In genomic region chr4:141067516-141068046, GRCm38 (mm10) we compare ENCODE assay signal across 12 mouse cellular contexts. TPM values are rescaled to one million over a fixed set of nuclear protein-coding genes. Genes with fewer than 3 reads are reported as not detected.
DNase-seq lines count a peak whose midpoint lies in the region; ATAC-seq and TF ChIP-seq lines count a peak whose summit lies in the region.
"Had no signal": no experiment of that assay in that cellular context is flagged by ENCODE, and none has a peak within 500 bp of the region (broad histone marks: within the 10 kb centered on the region; RNA-seq: fewer than 3 reads in every experiment).

No protein-coding gene starts in this region.

- peaks cover 74% of the 10 kb centered on the region for H3K36me3 ChIP-seq in heart, embryonic 13.5 days
- H3K36me3 ChIP-seq in kidney, postnatal 0 days (ENCODE audit: insufficient read depth, low read length) = peaks cover 63% of the 10 kb centered on the region
- peaks cover 67% of the 10 kb centered on the region for H3K36me3 ChIP-seq in kidney, embryonic 14.5 days (ENCODE audit: control insufficient read depth, insufficient read depth, low read length)

- TF ChIP-seq POLR2A in cerebellum, adult 2 months (IDR thresholded peaks at IDR 0.05; ENCODE audit: borderline replicate concordance, insufficient read depth, low read length) = no peak

- no peak for ATAC-seq in heart, embryonic 13.5 days (ENCODE audit: extremely low read depth, insufficient number of reproducible peaks, low FRiP score, low TSS enrichment)
- no peak for ATAC-seq in kidney, postnatal 0 days (replicated peaks; ENCODE audit: low FRiP score, low read depth)
- no peak for ATAC-seq in kidney, embryonic 14.5 days (ENCODE audit: low FRiP score, low TSS enrichment)

- no peak for TF ChIP-seq CTCF in cerebellum, adult 2 months (IDR thresholded peaks at IDR 0.05; ENCODE audit: borderline replicate concordance, insufficient read depth, low read depth, low read length)
- no peak for TF ChIP-seq CTCF in kidney, postnatal 0 days (IDR thresholded peaks at IDR 0.05; ENCODE audit: low read depth)

- DNase-seq in cerebellum, adult 2 months = peak in 1 of 2 experiments; percentile 45
- DNase-seq in cerebellum, postnatal 4 days (ENCODE audit: low spot score in 2 of 2) = no peak
- DNase-seq in heart, postnatal 4 days = no peak
- DNase-seq in kidney, postnatal 0 days (ENCODE audit: low spot score) = no peak
- peak; percentile 93 for DNase-seq in MN1 (ENCODE audit: low spot score)
- DNase-seq in thymus, postnatal 36 days = no peak
- DNase-seq: gastrocnemius, postnatal 36 days had no signal

- no peaks in the 10 kb centered on the region for H3K9me3 ChIP-seq in heart, embryonic 13.5 days
- H3K9me3 ChIP-seq in kidney, postnatal 0 days (replicated peaks; ENCODE audit: low read length) = no peaks in the 10 kb centered on the region
- no peaks in the 10 kb centered on the region for H3K9me3 ChIP-seq in kidney, embryonic 14.5 days (ENCODE audit: control insufficient read depth, low read length)
- H3K9me3 ChIP-seq: megakaryocyte, embryonic 14.5 days had no signal

- H3K9ac ChIP-seq in heart, embryonic 13.5 days = peak overlapping the region; percentile 52
- H3K9ac ChIP-seq in kidney, postnatal 0 days (ENCODE audit: low read depth, low read length) = no peak overlapping the region
- no peak overlapping the region for H3K9ac ChIP-seq in kidney, embryonic 14.5 days (ENCODE audit: low read depth, low read length)

- no peak overlapping the region for H3K4me3 ChIP-seq in cerebellum, adult 2 months (replicated peaks; ENCODE audit: insufficient read depth, low read depth, low read length)
- H3K4me3 ChIP-seq in heart, embryonic 13.5 days = no peak overlapping the region
- no peak overlapping the region for H3K4me3 ChIP-seq in kidney, postnatal 0 days (replicated peaks; ENCODE audit: low read depth, low read length)
- H3K4me3 ChIP-seq in kidney, embryonic 14.5 days (ENCODE audit: low read length) = no peak overlapping the region
- H3K4me3 ChIP-seq: megakaryocyte, embryonic 14.5 days; myocyte had no signal

- peak overlapping the region; percentile 39 for H3K27ac ChIP-seq in cerebellum, adult 2 months (ENCODE audit: insufficient read depth, low read length)
- peak overlapping the region; percentile 65 for H3K27ac ChIP-seq in heart, embryonic 13.5 days (replicated peaks)
- 0 out of 2 replicates have a peak overlapping the region, but pooled peaks have one; percentile 3 for H3K27ac ChIP-seq in kidney, postnatal 0 days
- H3K27ac ChIP-seq in kidney, embryonic 14.5 days (ENCODE audit: low read depth, low read length) = no peak overlapping the region

- H3K4me1 ChIP-seq in cerebellum, adult 2 months (ENCODE audit: control insufficient read depth, insufficient read depth, low read length) = peaks cover 30% of the 10 kb centered on the region
- H3K4me1 ChIP-seq in heart, embryonic 13.5 days = peaks cover 42% of the 10 kb centered on the region
- no peaks in the 10 kb centered on the region for H3K4me1 ChIP-seq in kidney, postnatal 0 days (replicated peaks; ENCODE audit: insufficient read depth, low read length)
- H3K4me1 ChIP-seq in kidney, embryonic 14.5 days (ENCODE audit: control insufficient read depth, insufficient read depth, low read length) = no peaks in the 10 kb centered on the region

- no peaks in the 10 kb centered on the region for H3K27me3 ChIP-seq in cerebellum, adult 2 months (ENCODE audit: control insufficient read depth, insufficient read depth, low read length)
- H3K27me3 ChIP-seq in heart, embryonic 13.5 days (replicated peaks) = no peaks in the 10 kb centered on the region
- H3K27me3 ChIP-seq in kidney, postnatal 0 days (ENCODE audit: insufficient read depth, low read length) = no peaks in the 10 kb centered on the region
- H3K27me3 ChIP-seq in kidney, embryonic 14.5 days (ENCODE audit: control insufficient read depth, insufficient read depth, low read length) = no peaks in the 10 kb centered on the region
- H3K27me3 ChIP-seq: megakaryocyte, embryonic 14.5 days had no signal

- no peak overlapping the region for H3K4me2 ChIP-seq in heart, embryonic 13.5 days
- no peak overlapping the region for H3K4me2 ChIP-seq in kidney, postnatal 0 days (ENCODE audit: low read length)
- no peak overlapping the region for H3K4me2 ChIP-seq in kidney, embryonic 14.5 days (replicated peaks; ENCODE audit: low read depth, low read length)

- 18% methylated on average over 9 of the region's 9 CpGs for WGBS in cerebellum, adult 2 months
- WGBS in heart, embryonic 13.5 days = 69% methylated on average over 9 of the region's 9 CpGs
- 73% methylated on average over 9 of the region's 9 CpGs for WGBS in kidney, postnatal 0 days
- WGBS in kidney, embryonic 14.5 days = 87% methylated on average over 9 of the region's 9 CpGs

RNA-seq across cellular contexts. Expression of gene Crocc, which starts 7.2 kb away (rescaled TPM):
- polyA plus RNA-seq in cerebellum, adult 2 months (2012; rRNA removed) = 39.4 and 41.3 TPM in 2 replicates
- polyA plus RNA-seq in heart, embryonic 13.5 days (2015; fragmentation: Nextera tagmentation; extraction: Ambion mirVana) = 3.4 and 3.5 TPM in 2 replicates
- total RNA-seq in heart, postnatal 4 days (2021) = 1 to 10 TPM; 8.2 to 8.3 TPM
- 5.9 and 7.8 TPM in 2 replicates for polyA plus RNA-seq in kidney, postnatal 0 days (2015; fragmentation: Nextera tagmentation; extraction: Ambion mirVana)
- 10.3 and 13.2 TPM in 2 replicates for polyA plus RNA-seq in kidney, embryonic 14.5 days (2014; fragmentation: Nextera tagmentation; extraction: Ambion mirVana)

RNA-seq across cellular contexts. Expression of gene Necap2, which starts 10.6 kb away (rescaled TPM):
- 66.3 and 68.7 TPM in 2 replicates for polyA plus RNA-seq in cerebellum, adult 2 months (2012; rRNA removed)
- 39.7 and 43.7 TPM in 2 replicates for polyA plus RNA-seq in heart, embryonic 13.5 days (2015; fragmentation: Nextera tagmentation; extraction: Ambion mirVana)
- total RNA-seq in heart, postnatal 4 days (2021) = 10 to 100 TPM; 33.7 to 35.8 TPM
- 87.6 and 93.1 TPM in 2 replicates for polyA plus RNA-seq in kidney, postnatal 0 days (2015; fragmentation: Nextera tagmentation; extraction: Ambion mirVana)
- 64.4 and 79.8 TPM in 2 replicates for polyA plus RNA-seq in kidney, embryonic 14.5 days (2014; fragmentation: Nextera tagmentation; extraction: Ambion mirVana)

RNA-seq across cellular contexts. Expression of gene Spata21, which starts 20.6 kb away (rescaled TPM):
- 0.21 and 0.48 TPM in 2 replicates for polyA plus RNA-seq in cerebellum, adult 2 months (2012; rRNA removed)
- not detected in 2 replicates for polyA plus RNA-seq in heart, embryonic 13.5 days (2015; fragmentation: Nextera tagmentation; extraction: Ambion mirVana)
- not detected for total RNA-seq in heart, postnatal 4 days (2021)
- 0.54 and 0.55 TPM in 2 replicates for polyA plus RNA-seq in kidney, postnatal 0 days (2015; fragmentation: Nextera tagmentation; extraction: Ambion mirVana)
- 0.27 and 0.95 TPM in 2 replicates for polyA plus RNA-seq in kidney, embryonic 14.5 days (2014; fragmentation: Nextera tagmentation; extraction: Ambion mirVana)
- total RNA-seq: adrenal gland, postnatal 10 days; gastrocnemius, postnatal 36 days had no signal
- polyA plus RNA-seq: myocyte had no signal

RNA-seq across cellular contexts. Expression of gene Mfap2, which starts 57.4 kb away (rescaled TPM):
- 3.1 and 3.4 TPM in 2 replicates for polyA plus RNA-seq in cerebellum, adult 2 months (2012; rRNA removed)
- polyA plus RNA-seq in heart, embryonic 13.5 days (2015; fragmentation: Nextera tagmentation; extraction: Ambion mirVana) = 273 and 299 TPM in 2 replicates
- total RNA-seq in heart, postnatal 4 days (2021) = 10 to 100 TPM; 63.0 to 65.1 TPM
- polyA plus RNA-seq in kidney, postnatal 0 days (2015; fragmentation: Nextera tagmentation; extraction: Ambion mirVana) = 330 and 339 TPM in 2 replicates
- polyA plus RNA-seq in kidney, embryonic 14.5 days (2014; fragmentation: Nextera tagmentation; extraction: Ambion mirVana) = 412 and 476 TPM in 2 replicates
